Mouse (Mus musculus) retina, postnatal 7 days (tissue): ENCODE measurements around the gene Mmp8.

Experiments
- DNase-seq: peaks from one replicate; pipeline ENCODE4 v3.0.0-alpha.2; 2012; ENCODE audit warnings: low read depth, low spot score

Mmp8 gene

GRCm38 (mm10) chr9:7558221-7559017, at the start of gene Mmp8:
Mmp8 (plus strand) TSS chr9:7558456.
- DNase-seq = no peak

GRCm38 (mm10) chr9:7509619-7510233, 48.5 kb upstream of the Mmp8 start:
- no peak for DNase-seq

GRCm38 (mm10) chr9:7517944-7518571, 40.2 kb upstream of the Mmp8 start:
- DNase-seq = no peak

GRCm38 (mm10) chr9:7526255-7526940, 31.9 kb upstream of the Mmp8 start:
- DNase-seq = no peak

GRCm38 (mm10) chr9:7542763-7543162, 15.5 kb upstream of the Mmp8 start:
- no peak for DNase-seq

GRCm38 (mm10) chr9:7544923-7545457, 13.3 kb upstream of the Mmp8 start:
- no peak for DNase-seq

- no peak for DNase-seq
Observed at GRCm38 (mm10) chr9:7545471-7545870, 12.8 kb upstream of the Mmp8 start.

GRCm38 (mm10) chr9:7545920-7546319, 12.3 kb upstream of the Mmp8 start:
- no peak for DNase-seq

- no peak for DNase-seq
Observed at GRCm38 (mm10) chr9:7551943-7552342, 6.3 kb upstream of the Mmp8 start.

- DNase-seq = no peak
Observed at GRCm38 (mm10) chr9:7553536-7553935, 4.7 kb upstream of the Mmp8 start.

- no peak for DNase-seq
Observed at GRCm38 (mm10) chr9:7554382-7554781, 3.9 kb upstream of the Mmp8 start.

GRCm38 (mm10) chr9:7560026-7560425, 1.8 kb downstream of the Mmp8 start:
- no peak for DNase-seq

GRCm38 (mm10) chr9:7567376-7567775, 9.1 kb downstream of the Mmp8 start:
- DNase-seq = no peak

GRCm38 (mm10) chr9:7567923-7568322, 9.7 kb downstream of the Mmp8 start:
- no peak for DNase-seq

- DNase-seq = no peak
Observed at GRCm38 (mm10) chr9:7570485-7570884, 12.2 kb downstream of the Mmp8 start.

GRCm38 (mm10) chr9:7571162-7571561, 12.9 kb downstream of the Mmp8 start, which contains the start of gene Mmp27:
Mmp27 (plus strand) TSS chr9:7571396.
- no peak for DNase-seq

GRCm38 (mm10) chr9:7572188-7572587, 13.9 kb downstream of the Mmp8 start:
- no peak for DNase-seq

- DNase-seq = no peak
Observed at GRCm38 (mm10) chr9:7572663-7573308, 14.5 kb downstream of the Mmp8 start.

GRCm38 (mm10) chr9:7575526-7575925, 17.3 kb downstream of the Mmp8 start:
- no peak for DNase-seq

GRCm38 (mm10) chr9:7577371-7577770, 19.1 kb downstream of the Mmp8 start:
- DNase-seq = no peak

GRCm38 (mm10) chr9:7590063-7590462, 31.8 kb downstream of the Mmp8 start:
- DNase-seq = no peak
